Mouse (Mus musculus) brain, embryonic 14.5 days (tissue): ENCODE measurements around the gene E2f4.

Source experiments
- CTCF ChIP-seq: fragments of 200-500 bp; IDR thresholded peaks from 2 replicates; pipeline ENCODE4 v1.5.1; 2012; ENCODE audit warnings: inconsistent platforms, mild to moderate bottlenecking, moderate library complexity, borderline replicate concordance; ENCODE audit not compliant: insufficient read depth, insufficient read length; ENCODE audit errors: extremely low read depth
- POLR2A ChIP-seq: fragments of 200-500 bp; IDR thresholded peaks from 2 replicates; pipeline ENCODE4 v1.6.1; 2012; ENCODE audit warnings: mild to moderate bottlenecking, inconsistent platforms, borderline replicate concordance; ENCODE audit not compliant: poor library complexity, insufficient read depth, insufficient read length, severe bottlenecking; ENCODE audit errors: extremely low read depth

DNA sequence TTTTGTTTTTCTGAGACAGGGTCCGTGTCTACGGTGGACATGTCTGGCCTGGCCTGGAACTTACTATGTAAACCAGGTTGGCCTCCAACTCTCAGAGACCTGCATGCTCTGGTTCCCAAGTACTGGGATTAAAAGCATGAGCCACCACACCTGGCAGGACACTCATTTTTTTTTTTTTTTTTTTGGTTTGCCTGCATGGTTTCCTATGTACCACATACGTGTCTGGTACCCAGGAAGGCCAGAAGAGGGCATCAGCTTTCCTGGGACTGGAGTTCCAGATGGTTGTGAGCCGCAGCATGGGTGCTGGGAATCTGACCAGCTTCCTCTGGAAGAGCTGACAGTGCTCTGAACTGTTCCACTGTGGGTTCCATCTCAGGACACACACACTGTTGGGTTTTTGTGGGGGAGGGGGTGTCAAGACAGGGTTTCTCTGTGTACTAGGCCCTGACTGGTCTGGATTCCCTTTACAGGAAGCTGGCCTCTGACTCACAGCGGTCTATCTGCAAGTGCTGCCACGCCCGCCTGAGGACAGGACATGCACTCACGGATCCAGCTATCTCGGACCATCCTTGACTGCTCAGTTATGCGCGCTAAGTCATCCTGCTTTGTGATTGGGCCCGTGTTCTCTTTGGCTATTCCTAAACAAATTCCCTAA is 36.0 kb upstream of the E2f4 start:
- no peak for TF ChIP-seq CTCF
- TF ChIP-seq POLR2A = no peak
